Mouse (Mus musculus) CH12.LX (cell line): ENCODE measurements around the gene Zcchc13. TPM values are rescaled to one million over a fixed set of nuclear protein-coding genes. Genes with fewer than 3 reads are reported as not detected.

Experiments used
- DNase-seq: peaks from one replicate; pipeline ENCODE4 v3.0.0-alpha.2; 2013; ENCODE audit errors: extremely low read depth
- H3K27ac ChIP-seq: 2 replicates; pipeline ENCODE4 v1.5.1; 2012; ENCODE audit warnings: low read depth, mild to moderate bottlenecking, control low read depth, moderate library complexity; ENCODE audit not compliant: insufficient read depth
- H3K27me3 ChIP-seq: replicated peaks from 2 replicates; pipeline ENCODE3; 2012; ENCODE audit warnings: inconsistent platforms
- H3K36me3 ChIP-seq, 2 experiments: replicated peaks in 1 of 2; 2 replicates each; pipeline versions ENCODE3 to v1.6.1; 2012; ENCODE audit warnings: inconsistent platforms in 1 of 2, low read length in 1 of 2, mild to moderate bottlenecking in 1 of 2, mixed read lengths in 1 of 2, moderate library complexity in 1 of 2; ENCODE audit not compliant: control insufficient read depth in 1 of 2, insufficient read depth in 1 of 2
- H3K4me1 ChIP-seq, 2 experiments: 2 replicates each; pipeline ENCODE4 v1.6.1; 2012; ENCODE audit warnings: inconsistent platforms in 1 of 2, moderate library complexity in 1 of 2; ENCODE audit not compliant: insufficient read depth in 2 of 2, control insufficient read depth in 1 of 2
- H3K4me2 ChIP-seq: 2 replicates; pipeline ENCODE4 v1.6.1; 2012; ENCODE audit warnings: low read depth, mild to moderate bottlenecking, control low read depth; ENCODE audit not compliant: poor library complexity, insufficient read depth, severe bottlenecking
- H3K4me3 ChIP-seq, 3 experiments: fragments of 150-350 bp in 1 of 3; sonication (generic) in 1 of 3; replicated peaks in 1 of 3; 2 replicates each; pipeline versions ENCODE3 to v1.5.1; 2011 to 2012; ENCODE audit warnings: low read depth in 2 of 3, low read length in 2 of 3, mild to moderate bottlenecking in 2 of 3, moderate library complexity in 2 of 3, control low read depth in 1 of 3, improper control_type of control experiment in 1 of 3, inconsistent platforms in 1 of 3, mixed read lengths in 1 of 3; ENCODE audit not compliant: poor library complexity in 1 of 3
- H3K79me2 ChIP-seq: replicated peaks from 2 replicates; pipeline ENCODE4 v1.6.1; 2012; ENCODE audit warnings: mild to moderate bottlenecking, moderate library complexity; ENCODE audit not compliant: control insufficient read depth, poor library complexity, insufficient read depth, severe bottlenecking; ENCODE audit errors: extremely low read depth
- H3K9ac ChIP-seq: 2 replicates; pipeline ENCODE4 v1.6.1; 2012; ENCODE audit warnings: low read depth, mild to moderate bottlenecking, control low read depth, moderate library complexity; ENCODE audit not compliant: insufficient read depth
- H3K9me3 ChIP-seq: replicated peaks from 2 replicates; pipeline ENCODE3; 2012; ENCODE audit warnings: low read length, inconsistent platforms, mixed read lengths
- BHLHE40 ChIP-seq: IDR thresholded peaks from 2 replicates; pipeline ENCODE4 v1.6.1; 2011; ENCODE audit warnings: mild to moderate bottlenecking, low read depth, low read length, improper control_type of control experiment
- CHD1 ChIP-seq: IDR thresholded peaks from 2 replicates; pipeline ENCODE4 v1.6.1; 2012; ENCODE audit warnings: low read depth, low read length, improper control_type of control experiment, inconsistent platforms
- E2F4 ChIP-seq: IDR thresholded peaks from 2 replicates; pipeline ENCODE4 v1.6.1; 2011; ENCODE audit warnings: low read depth, low read length, improper control_type of control experiment; ENCODE audit not compliant: insufficient replicate concordance
- EP300 ChIP-seq: IDR thresholded peaks from 2 replicates; pipeline ENCODE4 v1.6.1; 2011; ENCODE audit warnings: low read length, improper control_type of control experiment
- ETS1 ChIP-seq: conservative IDR thresholded peaks from 2 replicates; pipeline ENCODE4 v1.6.1; 2012; ENCODE audit warnings: low read depth, mild to moderate bottlenecking, inconsistent platforms, low read length, improper control_type of control experiment, moderate library complexity
- IRF4 ChIP-seq: IDR thresholded peaks from 2 replicates; pipeline ENCODE4 v1.6.1; 2014; ENCODE audit warnings: low read depth, mild to moderate bottlenecking, inconsistent platforms, low read length, improper control_type of control experiment
- JUN ChIP-seq: IDR thresholded peaks from 2 replicates; pipeline ENCODE4 v1.6.1; 2011; ENCODE audit warnings: low read depth, mild to moderate bottlenecking, low read length, improper control_type of control experiment, moderate library complexity; ENCODE audit not compliant: insufficient read depth
- JUND ChIP-seq: conservative IDR thresholded peaks from 2 replicates; pipeline ENCODE4 v1.6.1; 2011; ENCODE audit warnings: low read depth, low read length, improper control_type of control experiment
- KAT2A ChIP-seq: IDR thresholded peaks from 2 replicates; pipeline ENCODE4 v1.6.1; 2012; ENCODE audit warnings: low read length, improper control_type of control experiment, inconsistent platforms; ENCODE audit not compliant: insufficient replicate concordance
- MXI1 ChIP-seq: IDR thresholded peaks from 2 replicates; pipeline ENCODE4 v1.6.1; 2011; ENCODE audit warnings: mild to moderate bottlenecking, low read depth, low read length, improper control_type of control experiment
- MYC ChIP-seq: IDR thresholded peaks from 2 replicates; pipeline ENCODE4 v1.6.1; 2011; ENCODE audit warnings: low read depth, mild to moderate bottlenecking, improper control_type of control experiment, low read length
- NRF1 ChIP-seq: IDR thresholded peaks from 2 replicates; pipeline ENCODE4 v1.6.1; 2014; ENCODE audit warnings: low read depth, mild to moderate bottlenecking, inconsistent platforms, low read length, improper control_type of control experiment, moderate library complexity
- POLR2A ChIP-seq: IDR thresholded peaks from 2 replicates; pipeline ENCODE4 v1.6.1; 2011; ENCODE audit warnings: low read depth, mild to moderate bottlenecking, improper control_type of control experiment, low read length
- POLR2AphosphoS2 ChIP-seq: IDR thresholded peaks from 2 replicates; pipeline ENCODE4 v1.6.1; 2011; ENCODE audit warnings: low read depth, low read length, improper control_type of control experiment
- RAD21 ChIP-seq: IDR thresholded peaks from 2 replicates; pipeline ENCODE4 v1.6.1; 2011; ENCODE audit warnings: low read depth, mild to moderate bottlenecking, low read length, improper control_type of control experiment, moderate library complexity
- RCOR1 ChIP-seq: conservative IDR thresholded peaks from 2 replicates; pipeline ENCODE4 v1.6.1; 2012; ENCODE audit warnings: low read depth, mild to moderate bottlenecking, inconsistent platforms, low read length, improper control_type of control experiment
- SIN3A ChIP-seq: IDR thresholded peaks from 2 replicates; pipeline ENCODE4 v1.6.1; 2012; ENCODE audit warnings: low read length, improper control_type of control experiment, inconsistent platforms
- SMC3 ChIP-seq: IDR thresholded peaks from 2 replicates; pipeline ENCODE4 v1.6.1; 2011; ENCODE audit warnings: low read depth, low read length, improper control_type of control experiment
- TBP ChIP-seq: conservative IDR thresholded peaks from 2 replicates; pipeline ENCODE4 v1.6.1; 2011; ENCODE audit warnings: low read depth, low read length, improper control_type of control experiment
- TCF12 ChIP-seq: IDR thresholded peaks from 2 replicates; pipeline ENCODE4 v1.6.1; 2014; ENCODE audit warnings: low read depth, mild to moderate bottlenecking, inconsistent platforms, low read length, improper control_type of control experiment
- UBTF ChIP-seq: IDR thresholded peaks from 2 replicates; pipeline ENCODE4 v1.6.1; 2012; ENCODE audit warnings: low read depth, mild to moderate bottlenecking, inconsistent platforms, low read length, improper control_type of control experiment, moderate library complexity
- USF1 ChIP-seq: IDR thresholded peaks from 2 replicates; pipeline ENCODE4 v1.6.1; 2014; ENCODE audit warnings: low read depth, mild to moderate bottlenecking, inconsistent platforms, low read length, improper control_type of control experiment
- USF2 ChIP-seq: conservative IDR thresholded peaks from 2 replicates; pipeline ENCODE4 v1.6.1; 2011; ENCODE audit warnings: low read depth, low read length, improper control_type of control experiment
- ZKSCAN1 ChIP-seq: IDR thresholded peaks from 2 replicates; pipeline ENCODE4 v1.6.1; 2012; ENCODE audit warnings: low read depth, inconsistent platforms, low read length, improper control_type of control experiment, borderline replicate concordance
- ZNF384 ChIP-seq: IDR thresholded peaks from 2 replicates; pipeline ENCODE4 v1.6.1; 2012; ENCODE audit warnings: low read depth, low read length, improper control_type of control experiment, inconsistent platforms
- dilution Hi-C: fragments of 300-500 bp; cut with MboI; formaldehyde crosslinking; loops from 2 replicates; pipeline ENCODE4 v1.14.3; 2020; ENCODE audit warnings: low sequenced_read_pairs; ENCODE audit not compliant: extremely low pct_unique_long_range_greater_than_20kb, extremely low pct_ligation_motif_present
- in situ Hi-C: fragments of 300-500 bp; cut with MboI; formaldehyde crosslinking; loops from 3 replicates; pipeline ENCODE4 v1.14.3; 2019; ENCODE audit warnings: low sequenced_read_pairs, low pct_ligation_motif_present, low pct_unique_long_range_greater_than_20kb, mixed read lengths
- polyA plus RNA-seq: library from polyadenylated mRNA; unstranded; fragments of >175 nt; gene quantifications from 2 replicates; pipeline ENCODE4 v1.2.1, GENCODE M21; 2012; ENCODE audit warnings: low read depth; ENCODE audit not compliant: insufficient read length
- total RNA-seq, 2 experiments: library from RNA; depleted of rRNA; stranded (reverse); fragments of 300-350 nt in 1 of 2; fragments of >200 nt in 1 of 2; gene quantifications; 2 replicates each; pipeline ENCODE4 v1.2.3; 2012 to 2014

The Zcchc13 gene
- total RNA-seq (2012; rRNA removed) (0.71 and 1.7 TPM in 2 replicates), total RNA-seq (2014; rRNA removed) (not detected in 2 replicates), polyA plus RNA-seq (not detected in 2 replicates)

GRCm38 (mm10) chrX:103630303-103630702 lies at the start of gene Zcchc13:
TSS of gene Zcchc13 (plus strand) at chrX:103630586.
- no peaks in the 10 kb centered on the region for H3K9me3 ChIP-seq
- H3K4me3 ChIP-seq, result peak within 1 kb of the TSS in 1 of 3 experiments; percentile 54
- peak within 1 kb of the TSS; percentile 7; the same call in 1 of the 2 replicates for H3K4me2 ChIP-seq
- in situ Hi-C loops (no loop called here), dilution Hi-C loops (no loop called here)
- no peak for DNase-seq
- H3K79me2 ChIP-seq, result no peaks in the 10 kb centered on the region
- peak within 1 kb of the TSS; percentile 88 for H3K27ac ChIP-seq
- H3K9ac ChIP-seq, result peak within 1 kb of the TSS; percentile 40
- no peaks in the 10 kb centered on the region for H3K27me3 ChIP-seq
- H3K36me3 ChIP-seq, result no peaks in the 10 kb centered on the region
- TF ChIP-seq ZNF384 (peak; percentile 90), TCF12 (0 out of 2 replicates have a peak, but pooled peaks have one; percentile 14), UBTF (no peak)
- H3K4me1 ChIP-seq, result peaks cover 4 to 5% of the 10 kb centered on the region in 2 experiments; a peak in 2 of 4 replicates

GRCm38 (mm10) chrX:103584262-103584661 lies 46.1 kb upstream of the Zcchc13 start:
- DNase-seq, result no peak
- TF ChIP-seq BHLHE40 (no peak), USF2 (no peak), RAD21 (no peak), TCF12 (no peak), ZKSCAN1 (no peak), CHD1 (no peak), RCOR1 (no peak), JUND (no peak), NRF1 (no peak), KAT2A (no peak)
- Histone ChIP-seq H3K9me3 (no peaks in the 10 kb centered on the region), H3K27me3 (no peaks in the 10 kb centered on the region), H3K27ac (no peak overlapping the region), H3K9ac (no peak overlapping the region), H3K79me2 (no peaks in the 10 kb centered on the region), H3K36me3 (peaks cover 0 to 20% of the 10 kb centered on the region in 2 experiments), H3K4me2 (no peak overlapping the region), H3K4me3 (no peak overlapping the region), H3K4me1 (no peaks in the 10 kb centered on the region)
- dilution Hi-C loops (no loop called here), in situ Hi-C loops (no loop called here)

GRCm38 (mm10) chrX:103592056-103592455 lies 38.3 kb upstream of the Zcchc13 start:
- no peak overlapping the region for H3K4me2 ChIP-seq
- no peaks in the 10 kb centered on the region for H3K27me3 ChIP-seq
- no peak overlapping the region for H3K9ac ChIP-seq
- no peak overlapping the region for H3K4me3 ChIP-seq
- H3K79me2 ChIP-seq, result no peaks in the 10 kb centered on the region; the same call in 1 of the 2 replicates
- in situ Hi-C loops, result no loop called here
- H3K9me3 ChIP-seq, result no peaks in the 10 kb centered on the region
- no peak for DNase-seq
- peaks cover 19 to 36% of the 10 kb centered on the region in 2 experiments for H3K36me3 ChIP-seq
- H3K27ac ChIP-seq, result no peak overlapping the region
- H3K4me1 ChIP-seq, result no peaks in the 10 kb centered on the region
- dilution Hi-C loops, result no loop called here
- TF ChIP-seq JUN, result no peak
- TF ChIP-seq EP300, result no peak
- TF ChIP-seq E2F4, result no peak
- TF ChIP-seq SMC3, result no peak
- no peak for TF ChIP-seq RAD21
- no peak for TF ChIP-seq POLR2AphosphoS2
- no peak for TF ChIP-seq ETS1
- TF ChIP-seq SIN3A, result no peak
- no peak for TF ChIP-seq MXI1
- no peak for TF ChIP-seq POLR2A
- no peak for TF ChIP-seq UBTF
- no peak for TF ChIP-seq IRF4
- no peak for TF ChIP-seq USF1
- TF ChIP-seq TBP, result no peak
- TF ChIP-seq MYC, result no peak
- TF ChIP-seq JUND, result no peak
